Mouse (Mus musculus) 3T3-L1 (cell line): ENCODE data around the gene Exosc10.

Experiments
- DNase-seq: peaks from one replicate; pipeline ENCODE4 v3.0.0-alpha.2; 2015; ENCODE audit warnings: low read depth, low spot score

Gene Exosc10

DNA sequence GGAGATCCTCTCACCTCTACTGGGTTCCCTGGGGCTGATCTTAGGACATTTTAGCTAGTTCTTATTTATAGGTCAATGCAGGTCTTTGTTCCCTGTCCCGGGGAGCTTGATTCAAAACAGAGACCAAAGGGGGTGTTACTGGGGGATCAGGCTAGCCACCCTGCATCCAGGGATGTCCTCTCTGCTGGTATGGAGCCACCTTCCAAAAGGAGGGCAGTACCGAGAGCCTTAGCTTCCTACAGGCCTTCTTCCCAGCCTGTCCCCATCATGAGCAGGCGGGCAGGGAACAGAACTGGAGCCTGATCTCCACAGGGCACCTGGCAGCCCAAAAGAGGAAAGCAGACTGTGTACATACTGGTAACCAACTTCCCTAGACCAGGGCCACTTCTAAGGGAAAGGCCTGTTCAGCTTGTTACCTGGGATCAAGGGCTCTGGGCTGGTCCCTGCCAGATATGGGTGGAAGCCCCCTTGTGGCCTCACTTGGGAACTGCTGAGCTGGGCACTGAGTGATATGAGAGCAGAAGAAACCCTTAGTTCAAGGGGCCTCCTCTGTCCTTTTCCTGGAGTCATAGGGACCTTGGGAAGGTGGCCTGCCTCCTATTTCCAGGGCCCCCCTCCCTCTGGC, 46.4 kb downstream of the Exosc10 start:
- peak; percentile 80 for DNase-seq

- DNase-seq = peak; percentile 77
Measured at GRCm38 (mm10) chr4:148607758-148608157, 49.5 kb downstream of the Exosc10 start.

- DNase-seq = no peak
Measured at GRCm38 (mm10) chr4:148609805-148610204, 51.6 kb downstream of the Exosc10 start.

- peak; percentile 32 for DNase-seq
Measured at GRCm38 (mm10) chr4:148610631-148611364, 52.6 kb downstream of the Exosc10 start.

DNA sequence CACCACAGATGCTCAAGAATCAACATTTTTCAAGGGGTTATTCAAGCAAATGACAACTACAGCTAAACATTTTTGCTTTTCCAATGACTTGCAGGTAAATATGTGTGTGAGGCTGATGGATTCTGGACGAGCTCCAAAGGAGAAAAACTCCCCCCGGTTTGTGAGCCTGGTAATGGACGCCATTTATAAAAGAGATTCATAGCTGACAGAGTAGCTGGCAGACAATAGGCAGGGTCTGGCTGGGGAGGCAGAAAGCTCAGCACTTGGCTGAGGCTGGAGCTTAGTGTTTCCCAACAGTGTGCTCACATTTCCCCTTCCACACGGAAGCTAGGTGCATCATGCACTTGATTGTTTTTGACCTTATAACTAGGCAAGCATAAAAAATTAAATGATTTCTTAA, 54.3 kb downstream of the Exosc10 start:
- DNase-seq = no peak

DNA sequence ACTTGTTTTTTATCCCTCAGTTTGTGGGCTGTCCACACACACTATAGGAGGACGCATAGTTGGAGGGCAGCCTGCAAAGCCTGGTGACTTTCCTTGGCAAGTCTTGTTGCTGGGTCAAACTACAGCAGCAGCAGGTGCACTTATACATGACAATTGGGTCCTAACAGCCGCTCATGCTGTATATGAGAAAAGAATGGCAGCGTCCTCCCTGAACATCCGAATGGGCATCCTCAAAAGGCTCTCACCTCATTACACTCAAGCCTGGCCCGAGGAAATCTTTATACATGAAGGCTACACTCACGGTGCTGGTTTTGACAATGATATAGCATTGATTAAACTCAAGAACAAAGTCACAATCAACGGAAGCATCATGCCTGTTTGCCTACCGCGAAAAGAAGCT, 55.5 kb downstream of the Exosc10 start:
- DNase-seq = no peak

DNA sequence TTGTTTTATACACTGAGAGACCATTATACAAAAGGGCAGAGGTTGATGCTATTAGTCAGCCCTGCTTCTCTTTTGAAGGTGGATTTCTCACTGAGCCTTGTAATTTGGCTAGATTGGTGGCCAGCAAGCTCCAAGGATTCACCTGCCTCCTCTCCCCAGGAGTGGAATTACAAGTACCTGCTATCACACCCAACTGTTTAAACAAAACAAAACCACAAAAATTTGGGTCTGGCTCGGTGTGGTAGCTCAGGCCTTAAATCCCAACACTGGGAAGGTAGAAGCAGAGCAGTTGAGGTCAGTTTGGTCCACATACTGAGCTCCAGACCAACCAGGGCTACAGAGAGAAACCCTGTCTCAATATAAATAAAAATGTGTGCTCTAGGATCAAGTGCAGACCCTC, 61.6 kb downstream of the Exosc10 start:
- DNase-seq = no peak

DNA sequence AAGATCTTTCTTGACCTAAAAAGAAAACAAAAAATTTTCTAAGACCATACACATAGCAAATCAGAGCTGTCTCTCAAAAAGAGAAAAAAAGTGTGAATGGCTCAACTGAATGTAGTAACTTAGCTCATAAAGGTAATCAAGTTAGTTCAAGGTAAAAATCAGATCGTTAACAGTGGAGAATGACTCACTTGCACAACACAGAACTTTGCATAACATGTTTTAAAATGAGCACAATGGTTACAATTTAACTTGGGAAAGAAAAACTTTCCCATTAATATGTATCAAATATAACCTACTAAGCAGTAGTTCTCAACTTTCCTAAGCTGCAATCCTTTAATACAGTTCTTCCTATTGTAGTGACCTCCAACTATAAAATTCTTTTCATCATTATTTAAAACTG, 62.5 kb downstream of the Exosc10 start:
- no peak for DNase-seq

GRCm38 (mm10) chr4:148622485-148622884, 64.3 kb downstream of the Exosc10 start:
- DNase-seq = no peak

DNA sequence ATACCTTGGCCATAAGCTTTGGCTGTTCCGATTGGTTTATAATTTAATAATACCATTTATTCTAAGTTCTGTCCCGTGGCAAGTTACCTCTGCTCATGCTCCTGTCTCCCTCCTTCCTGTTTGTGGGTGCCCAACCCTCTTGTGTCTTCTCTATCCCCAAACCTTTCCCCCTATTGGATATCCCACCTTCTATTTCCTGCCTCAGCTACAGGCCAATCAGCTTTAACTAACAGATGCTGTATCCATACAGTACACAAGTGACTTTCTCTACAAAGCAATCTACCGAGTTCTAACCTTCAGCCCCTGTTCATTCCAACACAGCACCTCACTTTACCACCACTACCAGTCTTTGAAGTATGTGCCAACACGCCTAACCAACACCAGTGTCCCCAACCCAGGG, 65.4 kb downstream of the Exosc10 start:
- no peak for DNase-seq

DNA sequence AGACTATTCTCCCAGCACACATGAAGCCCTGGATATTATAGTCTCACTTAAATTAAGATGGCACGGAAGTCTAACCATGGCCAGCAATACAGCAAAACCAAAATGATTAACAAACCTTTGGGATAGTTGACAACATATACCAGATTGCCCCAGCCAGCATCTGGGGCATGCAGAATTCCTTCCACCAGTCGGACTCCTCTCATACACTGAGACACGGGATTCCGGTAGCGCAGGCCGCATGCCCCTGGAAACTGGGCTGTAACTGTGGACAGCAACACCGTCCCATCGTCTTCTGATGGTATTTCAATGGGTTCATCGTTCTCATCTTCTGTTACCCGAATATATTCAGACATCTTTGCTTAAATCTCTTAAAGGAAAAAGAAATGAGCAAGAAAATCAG, 66.8 kb downstream of the Exosc10 start:
- DNase-seq = peak; percentile 33

DNA sequence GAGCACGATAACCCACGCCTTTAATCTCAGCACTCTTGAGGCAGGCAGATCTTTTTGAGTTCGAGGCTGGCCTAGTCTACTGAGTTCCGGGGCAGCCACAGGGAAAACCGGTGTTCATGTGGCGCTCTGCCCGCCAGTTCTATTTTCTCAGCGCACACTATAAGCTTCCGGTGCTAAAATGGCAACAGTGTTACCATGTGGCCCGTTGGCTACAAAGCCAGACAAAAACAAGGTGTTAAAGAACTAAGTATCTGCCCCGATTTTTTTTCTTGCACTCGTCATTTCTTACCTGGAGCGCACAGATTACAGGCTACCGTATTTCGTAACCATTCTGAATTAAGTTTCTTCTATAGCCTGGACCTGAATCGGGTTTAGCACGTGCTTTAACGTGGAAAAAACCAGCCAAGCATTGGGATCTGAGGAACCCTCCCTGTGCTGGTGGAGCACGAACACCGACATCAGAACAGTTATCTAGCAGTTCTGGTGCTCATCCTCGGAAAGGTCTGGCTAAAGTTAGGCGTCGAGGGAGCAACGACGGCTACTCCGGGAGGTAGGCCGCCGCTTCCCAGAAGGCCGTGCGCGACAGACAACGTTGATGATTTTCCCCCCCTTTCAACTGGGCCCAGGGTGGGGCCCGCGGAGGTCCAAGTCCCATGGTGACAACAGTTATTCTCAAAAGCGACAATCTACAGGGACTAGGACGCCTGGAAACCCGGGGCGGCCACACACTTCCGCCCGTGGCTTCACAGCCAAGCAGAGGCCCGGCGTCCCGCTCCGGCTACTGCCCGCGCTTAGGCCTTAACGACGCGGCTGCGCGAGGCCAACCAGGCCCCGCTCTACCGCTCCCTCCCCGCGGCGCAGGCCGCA, 67.8 kb downstream of the Exosc10 start:
- DNase-seq = peak; percentile 74

DNA sequence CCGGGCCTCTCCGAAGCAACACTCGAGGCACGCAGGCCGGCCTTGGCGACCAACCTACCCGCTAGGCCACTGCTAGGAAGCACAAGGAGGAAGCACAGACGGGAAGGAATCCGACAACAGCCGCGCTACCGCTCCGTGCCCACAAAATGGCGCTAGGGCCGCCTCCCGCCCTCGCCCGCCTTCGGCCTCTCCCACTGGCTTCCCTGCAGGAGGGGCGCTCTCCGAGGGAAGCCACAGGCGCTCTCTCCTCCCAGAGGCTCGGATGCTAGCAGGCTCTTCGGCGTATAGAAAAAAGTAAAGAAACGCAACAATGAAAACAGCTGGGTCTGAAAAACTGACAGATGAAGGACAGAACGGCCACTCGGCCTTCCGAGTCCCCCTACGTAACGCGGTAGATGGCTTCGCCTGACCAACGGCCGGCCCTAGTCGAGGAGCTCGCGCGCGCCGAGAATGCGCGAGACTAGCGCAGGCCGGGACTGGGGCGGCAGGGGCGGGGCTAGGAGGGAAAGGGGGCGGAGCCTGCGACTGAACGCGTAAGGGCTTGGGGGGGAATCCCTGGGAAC, 68.5 kb downstream of the Exosc10 start, which contains the start of gene Tardbp:
Gene Tardbp (minus strand): TSS at position 397 of the 563 bp plus-strand sequence.
- peak; percentile 91 for DNase-seq

- no peak for DNase-seq
Measured at GRCm38 (mm10) chr4:148627246-148627645, 69.0 kb downstream of the Exosc10 start.
